Mouse (Mus musculus) brain, embryonic 14.5 days (tissue): ENCODE results near the gene Tnfaip2. TPM values are rescaled to one million over a fixed set of nuclear protein-coding genes. Genes with fewer than 3 reads are reported as not detected.

Source experiments
- DNase-seq: peaks from one replicate; pipeline ENCODE4 v3.0.0-alpha.2; 2011; ENCODE audit warnings: low read depth
- CTCF ChIP-seq: fragments of 200-500 bp; IDR thresholded peaks from 2 replicates; pipeline ENCODE4 v1.5.1; 2012; ENCODE audit warnings: inconsistent platforms, mild to moderate bottlenecking, moderate library complexity, borderline replicate concordance; ENCODE audit not compliant: insufficient read depth, insufficient read length; ENCODE audit errors: extremely low read depth
- POLR2A ChIP-seq: fragments of 200-500 bp; IDR thresholded peaks from 2 replicates; pipeline ENCODE4 v1.6.1; 2012; ENCODE audit warnings: mild to moderate bottlenecking, inconsistent platforms, borderline replicate concordance; ENCODE audit not compliant: poor library complexity, insufficient read depth, insufficient read length, severe bottlenecking; ENCODE audit errors: extremely low read depth
- polyA plus RNA-seq: library from polyadenylated mRNA; depleted of rRNA; stranded (reverse); fragments of >200 nt; gene quantifications from 2 replicates; pipeline ENCODE4 v1.2.3, GENCODE M21; 2012

Gene Tnfaip2
- polyA plus RNA-seq, 1 experiment: 1.6 TPM

- peak; percentile 77 for DNase-seq
Measured at GRCm38 (mm10) chr12:111428961-111429911, 13.0 kb upstream of the Tnfaip2 start.

GRCm38 (mm10) chr12:111430049-111430867, 12.0 kb upstream of the Tnfaip2 start:
- no peak for TF ChIP-seq CTCF
- no peak for TF ChIP-seq POLR2A
- DNase-seq: no peak

More at GRCm38 (mm10) chr12:111428961-111429911, 13.0 kb upstream of the Tnfaip2 start:
- no peak for TF ChIP-seq POLR2A
- TF ChIP-seq CTCF: peak; percentile 14; the same call in 1 of the 2 replicates

GRCm38 (mm10) chr12:111430868-111431817, 11.1 kb upstream of the Tnfaip2 start:
- TF ChIP-seq CTCF (no peak), POLR2A (no peak)
- no peak for DNase-seq

GRCm38 (mm10) chr12:111432097-111432496, 10.2 kb upstream of the Tnfaip2 start:
- DNase-seq: no peak
- TF ChIP-seq POLR2A (no peak), CTCF (no peak)

- TF ChIP-seq CTCF: no peak
- TF ChIP-seq POLR2A: no peak
- DNase-seq: no peak
Measured at GRCm38 (mm10) chr12:111432751-111433331, 9.4 kb upstream of the Tnfaip2 start.

- DNase-seq: peak; percentile 88
- TF ChIP-seq CTCF (no peak), POLR2A (no peak)
Measured at GRCm38 (mm10) chr12:111434164-111434744, 8.0 kb upstream of the Tnfaip2 start.

GRCm38 (mm10) chr12:111434745-111435327, 7.4 kb upstream of the Tnfaip2 start:
- no peak for TF ChIP-seq CTCF
- no peak for TF ChIP-seq POLR2A
- no peak for DNase-seq

GRCm38 (mm10) chr12:111436170-111436569, 6.1 kb upstream of the Tnfaip2 start:
- DNase-seq: no peak
- TF ChIP-seq POLR2A: no peak
- TF ChIP-seq CTCF: no peak

- no peak for DNase-seq
- no peak for TF ChIP-seq POLR2A
- TF ChIP-seq CTCF: no peak
Measured at GRCm38 (mm10) chr12:111436640-111437039, 5.6 kb upstream of the Tnfaip2 start.

GRCm38 (mm10) chr12:111437222-111437900, 4.9 kb upstream of the Tnfaip2 start:
- no peak for DNase-seq
- TF ChIP-seq CTCF: no peak
- TF ChIP-seq POLR2A: no peak
